Mouse (Mus musculus) heart, adult 8-10 months (tissue): ENCODE measurements around the gene Ralgps2. TPM values are rescaled to one million over a fixed set of nuclear protein-coding genes. Genes with fewer than 3 reads are reported as not detected.

Experiments
- DNase-seq: peaks from one replicate; pipeline ENCODE4 v3.0.0; 2022; ENCODE audit warnings: low spot score
- total RNA-seq, 4 experiments: library from RNA; stranded (reverse); gene quantifications; 2 replicates each; pipeline ENCODE4 v1.2.4; 2022

The Ralgps2 gene
- total RNA-seq, 4 experiments from 2014 or later = 6.4 to 11.8 (median 8.7) TPM

- DNase-seq = no peak
These were observed 168.6 kb downstream of the Ralgps2 start for GRCm38 (mm10) chr1:156770845-156771244.

DNA sequence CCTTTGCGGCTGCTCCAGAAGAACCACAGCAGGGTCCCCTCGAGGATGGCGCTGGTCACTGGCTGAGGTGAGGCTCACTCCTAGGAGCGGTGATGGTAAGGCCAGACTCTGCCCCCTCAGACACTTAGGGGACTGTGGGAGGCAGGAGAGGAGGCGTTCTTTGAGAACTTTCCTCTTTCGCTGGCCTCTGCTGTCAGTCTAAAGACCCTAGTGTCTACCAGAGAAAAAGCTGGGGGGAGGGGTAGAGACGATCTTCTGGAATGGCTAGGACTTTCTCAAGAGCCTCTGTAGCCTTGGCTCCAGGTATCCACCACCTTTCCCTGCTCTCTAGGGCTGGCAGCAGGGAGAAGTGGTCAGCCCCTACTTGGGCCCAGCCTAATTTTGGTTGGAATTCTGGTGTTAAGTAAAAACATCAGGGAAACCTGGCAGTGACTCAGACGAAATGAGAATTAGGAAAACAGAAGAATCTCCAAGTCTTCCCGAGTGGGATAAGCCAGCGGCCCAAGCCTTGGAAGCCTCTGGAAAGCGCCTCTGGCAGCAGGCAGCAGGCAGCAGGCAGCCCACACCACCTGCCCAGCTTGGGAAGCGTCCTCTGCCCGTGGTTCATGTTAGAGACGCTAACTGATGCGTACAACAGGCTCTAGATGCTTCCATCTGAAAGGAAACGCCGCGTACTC is 169.7 kb downstream of the Ralgps2 start:
- peak; percentile 39 for DNase-seq

- DNase-seq = no peak
These were observed 170.3 kb downstream of the Ralgps2 start for GRCm38 (mm10) chr1:156769163-156769562.

GRCm38 (mm10) chr1:156765311-156765710 is 174.1 kb downstream of the Ralgps2 start:
- DNase-seq = no peak

DNA sequence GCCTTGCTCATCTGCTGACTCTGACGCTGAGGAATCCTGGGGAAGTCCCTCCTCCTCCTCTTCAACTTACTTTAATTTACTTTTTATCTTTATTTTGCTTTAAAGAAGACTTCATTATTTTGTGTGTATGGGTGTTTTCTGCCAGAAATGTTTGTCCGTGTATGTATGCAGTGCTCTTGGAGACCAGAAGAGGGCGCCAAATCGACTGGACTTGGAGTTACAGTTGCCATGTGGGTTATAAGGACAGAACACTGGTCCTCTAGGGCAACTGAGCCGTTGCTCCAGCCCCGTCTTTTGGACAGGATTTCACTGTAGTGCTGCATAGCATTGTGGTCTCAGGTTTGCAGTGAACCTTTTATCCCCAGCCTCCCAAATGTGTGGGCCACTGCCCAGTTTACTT is 174.8 kb downstream of the Ralgps2 start:
- no peak for DNase-seq

DNA sequence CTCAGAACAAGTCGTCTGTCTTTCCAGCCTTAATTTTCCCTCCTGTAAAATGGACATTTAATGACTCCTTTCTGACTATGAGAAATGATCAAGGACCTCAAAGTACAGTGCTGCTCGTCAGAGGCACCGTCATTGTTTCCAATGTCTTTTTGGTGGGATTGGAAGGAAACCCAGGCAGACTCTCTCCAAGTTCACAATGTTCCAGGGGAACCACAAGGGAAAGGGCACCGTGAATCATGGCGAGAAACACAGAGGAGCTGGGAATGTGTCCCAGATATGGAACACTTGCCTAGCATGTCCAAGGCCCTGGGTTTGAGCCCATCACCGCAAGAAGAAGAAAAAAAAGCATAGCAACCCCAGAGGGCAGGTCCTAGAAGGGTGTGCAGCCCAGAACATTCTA is 176.1 kb downstream of the Ralgps2 start:
- peak; percentile 55 for DNase-seq

DNA sequence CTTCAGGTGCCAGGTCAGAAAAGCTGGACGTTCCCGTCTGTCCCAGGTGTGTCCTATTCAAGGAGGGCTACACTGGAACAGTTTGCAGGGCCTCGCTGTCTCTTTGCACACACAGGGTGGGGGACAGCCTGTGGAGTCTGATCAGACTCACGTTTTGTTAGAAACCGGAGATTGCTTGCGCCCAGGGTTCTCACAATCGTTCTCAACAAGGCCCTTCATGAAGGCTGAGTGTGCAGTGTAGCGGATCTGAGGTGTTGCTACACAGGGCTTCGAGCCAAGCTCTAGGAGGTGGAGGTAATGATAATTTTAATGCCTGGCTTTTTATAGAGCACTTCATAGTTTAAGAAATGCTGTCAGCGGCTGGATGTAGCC is 178.0 kb downstream of the Ralgps2 start:
- no peak for DNase-seq

GRCm38 (mm10) chr1:156760549-156761429 is 178.6 kb downstream of the Ralgps2 start:
- no peak for DNase-seq

DNA sequence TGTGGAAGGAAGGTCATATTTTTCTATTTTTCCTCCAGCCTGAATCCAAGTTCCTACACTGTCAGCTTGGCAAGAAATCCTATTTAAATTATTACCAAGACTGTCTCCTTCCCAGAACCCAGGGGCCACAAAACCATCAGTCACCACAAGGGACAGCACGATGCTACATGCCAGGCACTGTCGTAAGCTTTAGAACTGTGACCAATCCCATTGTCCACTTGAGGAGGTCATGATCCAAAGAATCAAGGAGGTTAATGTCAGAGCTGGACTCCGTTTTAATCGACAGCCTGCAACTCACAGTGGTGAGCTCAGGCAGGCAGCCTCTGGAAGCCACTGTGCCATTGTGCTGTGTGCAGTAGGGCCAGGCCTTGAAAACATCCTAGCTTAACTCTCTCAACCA is 181.1 kb downstream of the Ralgps2 start:
- DNase-seq = no peak

DNA sequence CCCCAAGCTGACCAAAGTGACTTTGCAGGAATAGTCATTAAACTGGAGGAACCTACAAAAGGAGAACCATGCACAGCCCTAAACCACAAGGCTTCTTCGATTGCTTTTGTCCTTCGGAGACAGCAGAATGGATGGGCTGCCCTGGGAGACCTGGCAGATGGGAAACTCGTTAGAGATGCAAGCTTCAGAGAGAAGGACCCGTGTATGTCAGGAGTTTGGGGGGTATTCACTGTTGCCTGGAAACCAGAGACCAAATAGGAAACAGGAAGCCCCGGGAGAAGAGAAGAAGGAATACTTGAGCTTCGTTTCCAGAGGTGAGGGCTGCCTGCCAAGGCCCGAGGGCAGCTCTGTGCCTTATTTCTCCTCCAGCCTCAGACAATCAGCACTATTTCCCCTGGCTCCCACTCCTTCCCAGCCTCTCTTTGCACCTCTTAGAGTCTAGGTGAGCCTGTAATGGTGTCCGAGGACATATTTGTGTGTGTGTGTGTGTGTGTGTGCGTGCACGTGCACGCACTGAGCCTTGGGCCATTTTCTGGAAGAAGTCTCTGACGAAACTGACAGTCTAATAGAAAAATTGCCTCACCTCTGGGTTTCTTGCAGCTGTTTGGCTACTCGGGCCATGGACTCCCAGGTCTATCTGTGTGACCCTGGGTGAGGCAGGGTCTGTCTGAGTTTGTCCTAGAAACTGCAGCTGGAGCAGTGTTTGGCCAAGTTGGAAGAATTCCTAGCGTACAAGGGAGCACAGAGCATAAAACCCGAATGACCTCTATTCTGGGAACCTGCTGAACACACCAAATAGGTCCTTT is 184.6 kb downstream of the Ralgps2 start:
- DNase-seq = no peak

Other genes starting within 250 kb of the Ralgps2 start
- gene Fam20b, start 220.5 kb downstream of the Ralgps2 start, total RNA-seq = 10 to 100 TPM; 59.9 to 68.8 (median 65.7) TPM
- gene Angptl1, start 101.1 kb downstream of the Ralgps2 start, total RNA-seq = 1 to 10 TPM; 2.7 to 4.6 (median 3.0) TPM
- not detected for gene Tex35, start 169.1 kb upstream of the Ralgps2 start, total RNA-seq